Mouse (Mus musculus) liver, embryonic 14.5 days (tissue): ENCODE results near the gene Sirt4. TPM values are rescaled to one million over a fixed set of nuclear protein-coding genes. Genes with fewer than 3 reads are reported as not detected.

ENCODE experiments used
- ATAC-seq: fragments of 200-750 bp; cut with Nextera tagmentation; 2 replicates; pipeline ENCODE4 v1.8.0; 2017; ENCODE audit warnings: moderate number of reproducible peaks, mild to moderate bottlenecking, moderate library complexity; ENCODE audit not compliant: insufficient read depth
- DNase-seq, 3 experiments: peaks; one replicate each; pipeline ENCODE4 v3.0.0-alpha.2; 2012 to 2013; ENCODE audit warnings: low read depth in 3 of 3, low spot score in 3 of 3
- H3K27ac ChIP-seq: fragments of 300-500 bp; sonication (generic); 2 replicates; pipeline ENCODE4 v1.5.1; 2014; ENCODE audit warnings: moderate library complexity, mild to moderate bottlenecking, control low read depth, inconsistent platforms
- H3K27me3 ChIP-seq: fragments of 300-500 bp; sonication (generic); 2 replicates; pipeline ENCODE4 v1.6.1; 2014; ENCODE audit warnings: mild to moderate bottlenecking, low read length, moderate library complexity; ENCODE audit not compliant: control insufficient read depth, insufficient read depth
- H3K36me3 ChIP-seq: fragments of 300-500 bp; sonication (generic); replicated peaks from 2 replicates; pipeline ENCODE4 v1.6.1; 2014; ENCODE audit warnings: low read depth; ENCODE audit not compliant: control insufficient read depth, insufficient read depth
- H3K4me1 ChIP-seq, 2 experiments: fragments of 200-500 bp in 1 of 2; fragments of 300-500 bp in 1 of 2; sonication (generic) in 1 of 2; replicated peaks; 2 replicates each; pipeline ENCODE4 v1.6.1; 2012 to 2014; ENCODE audit warnings: antibody characterized with exemption in 1 of 2, inconsistent platforms in 1 of 2, low read length in 1 of 2; ENCODE audit not compliant: control insufficient read depth in 2 of 2, insufficient read depth in 2 of 2
- H3K4me2 ChIP-seq: fragments of 300-500 bp; sonication (generic); 2 replicates; pipeline ENCODE4 v1.6.1; 2014; ENCODE audit warnings: low read depth, mild to moderate bottlenecking, control low read depth, moderate library complexity
- H3K4me3 ChIP-seq, 2 experiments: fragments of 200-500 bp in 1 of 2; fragments of 300-500 bp in 1 of 2; sonication (generic) in 1 of 2; 2 replicates each; pipeline ENCODE4 v1.5.1; 2012 to 2014; ENCODE audit warnings: low read depth in 2 of 2, low read length in 2 of 2, mild to moderate bottlenecking in 2 of 2, control low read depth in 1 of 2, inconsistent platforms in 1 of 2, moderate library complexity in 1 of 2; ENCODE audit not compliant: insufficient read depth in 1 of 2
- H3K9ac ChIP-seq: fragments of 300-500 bp; sonication (generic); replicated peaks from 2 replicates; pipeline ENCODE4 v1.6.1; 2014; ENCODE audit warnings: mild to moderate bottlenecking, control low read depth, moderate library complexity
- H3K9me3 ChIP-seq: fragments of 300-500 bp; sonication (generic); 2 replicates; pipeline ENCODE4 v1.6.1; 2016; ENCODE audit warnings: low read length, mixed read lengths; ENCODE audit not compliant: control insufficient read depth
- CTCF ChIP-seq: IDR thresholded peaks from 2 replicates; pipeline ENCODE4 v1.5.1; 2016; ENCODE audit warnings: antibody characterized with exemption, low read depth, control low read depth
- EP300 ChIP-seq: IDR thresholded peaks from 2 replicates; pipeline ENCODE4 v1.6.1; 2016; ENCODE audit warnings: antibody characterized with exemption, low read depth
- WGBS: fragments of 180-500 bp; shearing (Covaris S2); extraction: QIAGEN DNeasy Blood & Tissue Kit; methylation state at CpG from one replicate; pipeline ENCODE4 v1.1.7; 2014; ENCODE audit not compliant: insufficient replicate concordance; 5-methylcytosine and 5-hydroxymethylcytosine counted together
- polyA plus RNA-seq, 2 experiments: library from polyadenylated mRNA; depleted of rRNA in 1 of 2; stranded (reverse) in 1 of 2; unstranded in 1 of 2; fragments of >200 nt; fragmentation: Nextera tagmentation in 1 of 2; extraction: Ambion mirVana in 1 of 2; gene quantifications; 2 replicates each; pipeline versions ENCODE4 v1.2.1 to v1.2.3; 2012 to 2014

The Sirt4 gene
- polyA plus RNA-seq, 2 experiments: 3.9 to 8.4 TPM

DNA sequence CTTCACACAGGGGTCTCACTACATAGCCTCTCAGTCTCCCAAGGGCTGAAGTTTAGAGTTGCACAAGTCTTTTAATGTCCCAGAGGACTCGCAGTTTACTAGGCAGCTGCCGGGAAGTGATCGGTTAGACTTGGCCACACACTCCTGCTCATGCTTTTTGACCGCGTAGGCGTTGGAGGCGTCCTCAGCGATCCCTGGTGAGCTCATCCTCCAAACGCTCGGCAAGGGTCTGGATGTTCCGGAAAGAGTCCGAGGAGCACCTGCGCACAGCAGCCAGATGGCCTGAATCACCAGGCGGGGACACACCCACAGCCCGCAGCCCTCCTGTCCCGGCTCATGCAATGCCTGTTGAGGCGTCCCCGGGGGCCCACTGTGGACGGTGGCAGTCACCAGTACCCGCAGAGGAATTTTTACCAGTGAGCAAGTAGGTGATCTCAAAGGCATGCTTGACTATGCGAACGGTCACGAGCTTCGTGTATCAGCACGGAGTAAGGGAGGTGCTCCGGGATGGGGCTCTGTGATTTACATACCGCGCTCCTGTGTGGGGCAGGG is 7.3 kb upstream of the Sirt4 start:
- peak in 1 of 3 experiments; percentile 54 for DNase-seq
- ATAC-seq: no peak
- WGBS: 6% methylated on average over 28 of the region's 28 CpGs

DNA sequence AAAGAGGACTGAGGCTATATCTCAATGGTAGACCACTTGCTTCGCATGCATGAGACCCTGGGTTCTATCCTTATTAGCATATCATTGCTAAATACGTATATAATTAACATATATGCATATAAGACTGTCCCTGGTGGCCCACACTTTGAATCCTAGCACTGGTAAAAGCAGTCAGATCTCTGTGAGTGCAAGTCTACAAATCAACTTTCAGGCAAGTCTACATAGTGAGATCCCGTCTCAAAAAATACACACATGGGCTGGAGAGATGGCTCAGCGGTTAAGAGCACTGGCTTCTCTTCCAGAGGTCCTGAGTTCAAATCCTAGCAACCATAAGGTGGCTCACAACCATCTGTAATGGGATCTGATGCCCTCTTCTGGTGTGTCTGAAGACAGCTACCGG is 6.6 kb upstream of the Sirt4 start:
- Histone ChIP-seq H3K9me3 (no peaks in the 10 kb centered on the region), H3K36me3 (no peaks in the 10 kb centered on the region), H3K27ac (peak overlapping the region; percentile 99), H3K4me2 (peak overlapping the region; percentile 78), H3K4me1 (peaks cover 14 to 22% of the 10 kb centered on the region in 2 experiments), H3K4me3 (no peak overlapping the region), H3K27me3 (no peaks in the 10 kb centered on the region), H3K9ac (peak overlapping the region; percentile 31; the same call in 1 of the 2 replicates)
- ATAC-seq: no peak
- TF ChIP-seq CTCF: no peak
- TF ChIP-seq EP300: no peak
- no peak for DNase-seq
- 19% methylated on average over 5 of the region's 5 CpGs for WGBS

More for the DNA sequence above, 7.3 kb upstream of the Sirt4 start:
- H3K4me3 ChIP-seq: peak overlapping the region in 1 of 2 experiments; percentile 25; a peak in 1 of 4 replicates
- H3K4me2 ChIP-seq: peak overlapping the region; percentile 78
- H3K9me3 ChIP-seq: no peaks in the 10 kb centered on the region
- no peaks in the 10 kb centered on the region for H3K27me3 ChIP-seq
- no peak overlapping the region for H3K27ac ChIP-seq
- peak overlapping the region; percentile 56 for H3K9ac ChIP-seq
- H3K36me3 ChIP-seq: no peaks in the 10 kb centered on the region
- TF ChIP-seq EP300: no peak
- no peak for TF ChIP-seq CTCF
- peaks cover 14 to 22% of the 10 kb centered on the region in 2 experiments for H3K4me1 ChIP-seq

DNA sequence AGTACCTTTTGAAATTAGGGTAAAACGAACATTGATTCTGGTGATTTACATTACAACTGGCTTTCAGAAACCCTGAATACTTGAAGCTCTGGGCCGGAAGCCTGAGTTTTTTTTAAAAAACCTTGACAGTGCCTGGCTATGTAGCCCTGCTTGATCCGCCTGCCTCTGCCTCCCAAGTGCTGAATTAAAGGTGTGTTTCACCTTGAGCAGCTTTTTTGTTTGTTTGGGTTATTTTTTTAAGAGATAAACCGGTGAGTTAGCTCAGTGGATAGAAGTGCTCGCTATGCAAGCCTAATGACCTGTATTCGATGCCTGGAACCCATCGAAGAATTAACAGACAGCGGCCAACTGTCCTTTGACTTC is 6.1 kb upstream of the Sirt4 start:
- no peaks in the 10 kb centered on the region for H3K9me3 ChIP-seq
- ATAC-seq (no peak), DNase-seq (no peak)
- 0 out of 4 replicates have a peak overlapping the region, but pooled peaks of 1 of the 2 experiments have one; percentile 4 for H3K4me3 ChIP-seq
- TF ChIP-seq EP300: no peak
- H3K9ac ChIP-seq: peak overlapping the region; percentile 15
- peaks cover 14 to 22% of the 10 kb centered on the region in 2 experiments for H3K4me1 ChIP-seq
- WGBS: 8% methylated on average over 8 of the region's 8 CpGs
- no peaks in the 10 kb centered on the region for H3K27me3 ChIP-seq
- peak overlapping the region; percentile 78 for H3K4me2 ChIP-seq
- H3K36me3 ChIP-seq: no peaks in the 10 kb centered on the region
- H3K27ac ChIP-seq: peak overlapping the region; percentile 99

DNA sequence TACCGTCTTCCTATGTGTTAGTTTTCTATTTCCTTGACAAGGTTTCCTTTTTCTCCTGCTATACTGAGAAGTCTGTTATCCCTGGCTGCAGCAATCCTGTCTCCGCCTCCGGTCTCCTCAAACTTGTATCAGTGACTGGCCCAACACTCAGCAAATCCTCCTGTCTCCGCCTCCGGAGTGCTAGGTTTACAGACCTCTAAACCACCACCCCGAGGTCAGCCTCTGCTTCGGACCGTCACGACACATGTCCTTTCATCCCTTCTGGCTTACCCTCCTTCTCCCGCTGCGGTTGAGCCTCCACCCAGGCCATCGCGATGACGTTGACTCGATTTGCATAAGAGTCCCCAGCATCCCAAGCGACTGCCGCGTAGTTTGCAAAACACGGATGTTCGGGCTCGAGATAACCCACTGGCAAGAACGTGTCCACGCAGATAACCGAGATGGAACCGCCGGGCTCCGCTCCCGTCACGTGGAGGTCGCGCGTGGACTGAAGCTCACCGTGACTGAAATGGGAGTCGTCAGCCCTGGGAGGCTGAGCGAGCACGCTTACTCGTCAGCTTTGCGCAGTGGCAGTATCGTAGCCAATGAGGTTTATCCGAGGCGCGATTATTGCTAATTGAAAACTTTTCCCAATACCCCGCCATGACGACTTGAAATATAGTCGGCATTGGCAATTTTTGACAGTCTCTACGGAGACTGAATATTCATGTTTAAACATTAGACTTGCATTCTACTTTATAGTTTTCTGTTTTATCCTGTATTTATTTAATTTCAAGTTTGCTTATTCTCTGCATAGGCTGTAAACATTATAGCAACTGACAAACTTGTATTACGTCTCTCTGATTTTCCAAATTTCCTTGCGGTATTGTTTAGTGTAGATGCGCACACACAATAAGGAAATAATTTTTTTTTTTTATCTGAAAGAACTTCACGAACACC is 5.4 kb upstream of the Sirt4 start:
- no peak for TF ChIP-seq CTCF
- no peak; the same call in none of the 2 replicates for TF ChIP-seq EP300
- Histone ChIP-seq H3K36me3 (no peaks in the 10 kb centered on the region), H3K9ac (peak overlapping the region; percentile 85), H3K27ac (peak overlapping the region; percentile 99), H3K27me3 (no peaks in the 10 kb centered on the region), H3K9me3 (no peaks in the 10 kb centered on the region), H3K4me1 (peaks cover 14 to 22% of the 10 kb centered on the region in 2 experiments), H3K4me2 (peak overlapping the region; percentile 78), H3K4me3 (peak overlapping the region; percentile 26 to 42)
- peak; percentile 86 to 94 (median 86) for DNase-seq
- WGBS: under 1% methylated on average over 50 of the region's 50 CpGs
- peak; percentile 79 for ATAC-seq
